Mouse (Mus musculus) NIH3T3 (cell line): ENCODE measurements around the gene Cd99l2.
"Not testable (repeated sequence)": the region's sequence is repeated elsewhere in the genome, so short reads cannot be mapped to it uniquely, and the experiment has no call there.

Experiments
- DNase-seq: peaks from one replicate; pipeline ENCODE4 v3.0.0-alpha.2; 2012; ENCODE audit warnings: low read depth

Cd99l2 gene

GRCm38 (mm10) chrX:71492634-71493278 lies at the start of gene Cd99l2:
Cd99l2 (minus strand) TSS chrX:71492849.
- DNase-seq: peak; percentile 92

- no peak for DNase-seq
Measured at GRCm38 (mm10) chrX:71540821-71541510, 48.3 kb upstream of the Cd99l2 start.

GRCm38 (mm10) chrX:71537791-71538190 lies 45.1 kb upstream of the Cd99l2 start:
- no peak for DNase-seq

GRCm38 (mm10) chrX:71534102-71534501 lies 41.5 kb upstream of the Cd99l2 start:
- DNase-seq: peak; percentile 2

GRCm38 (mm10) chrX:71532635-71533034 lies 40.0 kb upstream of the Cd99l2 start:
- no peak for DNase-seq

GRCm38 (mm10) chrX:71528646-71529045 lies 36.0 kb upstream of the Cd99l2 start:
- DNase-seq: peak; percentile 55

GRCm38 (mm10) chrX:71528150-71528549 lies 35.5 kb upstream of the Cd99l2 start:
- DNase-seq: no peak

- DNase-seq: no peak
Measured at GRCm38 (mm10) chrX:71527461-71527860, 34.8 kb upstream of the Cd99l2 start.

GRCm38 (mm10) chrX:71525593-71526299 lies 33.1 kb upstream of the Cd99l2 start:
- no peak for DNase-seq

- no peak for DNase-seq
Measured at GRCm38 (mm10) chrX:71524310-71524709, 31.7 kb upstream of the Cd99l2 start.

- DNase-seq: no peak
Measured at GRCm38 (mm10) chrX:71522889-71523288, 30.2 kb upstream of the Cd99l2 start.

- DNase-seq: no peak
Measured at GRCm38 (mm10) chrX:71519252-71519651, 26.6 kb upstream of the Cd99l2 start.

GRCm38 (mm10) chrX:71506591-71506990 lies 13.9 kb upstream of the Cd99l2 start:
- DNase-seq: not testable (repeated sequence)

- DNase-seq: peak; percentile 78
Measured at GRCm38 (mm10) chrX:71493279-71493656, 619 bp upstream of the Cd99l2 start.

GRCm38 (mm10) chrX:71491931-71492633 lies 567 bp downstream of the Cd99l2 start:
- DNase-seq: no peak

GRCm38 (mm10) chrX:71489353-71489752 lies 3.3 kb downstream of the Cd99l2 start:
- no peak for DNase-seq

GRCm38 (mm10) chrX:71482244-71482643 lies 10.4 kb downstream of the Cd99l2 start:
- no peak for DNase-seq

GRCm38 (mm10) chrX:71475992-71476391 lies 16.7 kb downstream of the Cd99l2 start:
- peak; percentile 18 for DNase-seq

- no peak for DNase-seq
Measured at GRCm38 (mm10) chrX:71475497-71475896, 17.2 kb downstream of the Cd99l2 start.

GRCm38 (mm10) chrX:71475084-71475483 lies 17.6 kb downstream of the Cd99l2 start:
- no peak for DNase-seq

GRCm38 (mm10) chrX:71474296-71474956 lies 18.2 kb downstream of the Cd99l2 start:
- DNase-seq: no peak
